Mouse (Mus musculus) forebrain, embryonic 13.5 days (tissue): ENCODE data around the gene Bnc1. TPM values are rescaled to one million over a fixed set of nuclear protein-coding genes. Genes with fewer than 3 reads are reported as not detected.

Experiments used
- ATAC-seq: fragments of 200-750 bp; cut with Nextera tagmentation; 2 replicates; pipeline ENCODE4 v1.8.0; 2017
- H3K27ac ChIP-seq: fragments of 300-500 bp; sonication (generic); 2 replicates; pipeline ENCODE4 v1.5.1; 2015; ENCODE audit warnings: inconsistent platforms, mild to moderate bottlenecking, moderate library complexity
- H3K27me3 ChIP-seq: fragments of 300-500 bp; sonication (generic); 2 replicates; pipeline ENCODE4 v1.6.1; 2015; ENCODE audit warnings: mild to moderate bottlenecking, inconsistent platforms
- H3K36me3 ChIP-seq: fragments of 300-500 bp; sonication (generic); 2 replicates; pipeline ENCODE4 v1.6.1; 2015; ENCODE audit warnings: mild to moderate bottlenecking, inconsistent platforms; ENCODE audit not compliant: poor library complexity, severe bottlenecking
- H3K4me1 ChIP-seq: fragments of 300-500 bp; sonication (generic); 2 replicates; pipeline ENCODE4 v1.6.1; 2015; ENCODE audit warnings: inconsistent platforms
- H3K4me2 ChIP-seq: fragments of 300-500 bp; sonication (generic); 2 replicates; pipeline ENCODE4 v1.6.1; 2015; ENCODE audit warnings: inconsistent platforms, mild to moderate bottlenecking, moderate library complexity
- H3K4me3 ChIP-seq: fragments of 300-500 bp; sonication (generic); 2 replicates; pipeline ENCODE4 v1.5.1; 2015; ENCODE audit warnings: mild to moderate bottlenecking, inconsistent platforms
- H3K9ac ChIP-seq: fragments of 300-500 bp; sonication (generic); 2 replicates; pipeline ENCODE4 v1.6.1; 2015; ENCODE audit warnings: mild to moderate bottlenecking, inconsistent platforms
- H3K9me3 ChIP-seq: fragments of 300-500 bp; sonication (generic); replicated peaks from 2 replicates; pipeline ENCODE4 v1.6.1; 2016; ENCODE audit warnings: inconsistent platforms
- WGBS: fragments of 180-500 bp; shearing (Covaris S2); methylation state at CpG from one replicate; pipeline ENCODE4 v1.1.7; 2015; 5-methylcytosine and 5-hydroxymethylcytosine counted together
- polyA plus RNA-seq: library from polyadenylated mRNA; unstranded; fragments of >200 nt; fragmentation: Nextera tagmentation; extraction: Ambion mirVana; gene quantifications from 2 replicates; pipeline ENCODE4 v1.2.1, GENCODE M21; 2015

The Bnc1 gene
- not detected in 2 replicates for polyA plus RNA-seq

DNA sequence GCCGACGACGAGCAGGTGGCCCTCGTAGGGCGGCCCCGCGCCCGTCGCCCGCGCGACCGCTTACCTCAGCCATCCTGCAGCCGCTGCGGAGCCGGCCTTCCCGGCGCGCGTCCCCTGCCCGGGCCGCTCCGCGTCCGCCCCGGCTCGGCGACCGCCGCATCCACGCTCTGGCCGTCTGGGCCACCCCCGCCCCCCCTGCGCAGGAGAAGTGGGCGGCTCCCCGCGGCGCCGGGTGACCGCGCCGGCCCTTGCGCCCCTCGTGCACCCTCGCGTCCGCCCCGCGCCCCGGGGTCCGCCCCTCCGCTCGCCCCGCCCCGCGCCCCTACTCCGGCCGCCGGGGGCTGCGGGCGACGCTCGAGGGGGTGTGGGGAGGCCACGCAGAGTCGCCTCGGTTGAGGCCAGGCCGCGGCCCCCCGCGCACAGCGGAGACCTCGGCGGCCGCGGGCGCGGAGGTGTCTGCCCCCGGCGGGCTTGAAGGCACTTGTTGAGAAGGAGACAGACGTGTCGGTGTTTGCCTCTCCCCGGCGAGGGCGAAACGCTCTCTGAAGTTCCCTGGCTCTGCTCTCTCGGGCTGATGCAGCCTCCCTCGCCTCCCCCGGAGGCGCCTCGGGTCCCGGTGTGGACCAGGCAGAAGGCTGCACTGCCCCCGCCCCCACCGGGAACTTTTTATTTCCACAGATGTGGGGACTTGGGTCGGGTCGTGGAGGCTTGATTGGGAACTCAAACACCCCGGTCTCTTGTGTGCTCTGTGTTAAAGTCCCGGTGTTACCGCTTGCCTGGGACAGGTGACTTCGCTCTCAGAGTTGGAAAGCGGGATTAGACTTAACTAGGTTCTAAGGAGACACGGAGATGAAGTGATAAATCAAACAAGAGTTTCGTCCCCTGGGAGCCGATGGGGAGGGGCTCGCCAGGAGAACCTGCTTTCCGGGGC, at the start of gene Bnc1:
Gene Bnc1, minus strand, starts transcription at position 162 of the 931 bp plus-strand sequence.
- H3K4me1 ChIP-seq: peaks cover 14% of the 10 kb centered on the region
- no peaks in the 10 kb centered on the region for H3K9me3 ChIP-seq
- H3K9ac ChIP-seq: peak within 1 kb of the TSS; percentile 56
- peak; percentile 70 for ATAC-seq
- H3K27me3 ChIP-seq: peaks cover 89% of the 10 kb centered on the region
- H3K4me3 ChIP-seq: peak within 1 kb of the TSS; percentile 53
- WGBS: 1% methylated on average over 79 of the region's 105 CpGs
- peak within 1 kb of the TSS; percentile 89 for H3K4me2 ChIP-seq
- H3K36me3 ChIP-seq: no peaks in the 10 kb centered on the region
- H3K27ac ChIP-seq: no peak within 1 kb of the TSS

- H3K9me3 ChIP-seq: no peaks in the 10 kb centered on the region
- H3K27me3 ChIP-seq: no peaks in the 10 kb centered on the region
- no peak overlapping the region for H3K9ac ChIP-seq
- H3K36me3 ChIP-seq: no peaks in the 10 kb centered on the region
- no peak overlapping the region for H3K4me3 ChIP-seq
- H3K4me2 ChIP-seq: no peak overlapping the region
- 47% methylated on average over 1 of the region's 1 CpGs for WGBS
- no peak for ATAC-seq
- H3K4me1 ChIP-seq: no peaks in the 10 kb centered on the region
- no peak overlapping the region for H3K27ac ChIP-seq
These were observed 41.3 kb upstream of the Bnc1 start for GRCm38 (mm10) chr7:82033347-82033746.

- WGBS: 76% methylated on average over 9 of the region's 9 CpGs
- Histone ChIP-seq H3K27ac (no peak overlapping the region), H3K4me3 (no peak overlapping the region), H3K4me2 (no peak overlapping the region), H3K36me3 (no peaks in the 10 kb centered on the region), H3K9ac (no peak overlapping the region), H3K9me3 (no peaks in the 10 kb centered on the region), H3K4me1 (no peaks in the 10 kb centered on the region), H3K27me3 (no peaks in the 10 kb centered on the region)
- ATAC-seq: no peak
These were observed 37.6 kb upstream of the Bnc1 start for GRCm38 (mm10) chr7:82029666-82030065.

GRCm38 (mm10) chr7:82025802-82026201, 33.7 kb upstream of the Bnc1 start:
- no peaks in the 10 kb centered on the region for H3K9me3 ChIP-seq
- no peak overlapping the region for H3K9ac ChIP-seq
- no peak overlapping the region for H3K4me3 ChIP-seq
- WGBS: 68% methylated on average over 2 of the region's 2 CpGs
- no peaks in the 10 kb centered on the region for H3K27me3 ChIP-seq
- H3K36me3 ChIP-seq: no peaks in the 10 kb centered on the region
- no peak overlapping the region for H3K4me2 ChIP-seq
- no peaks in the 10 kb centered on the region for H3K4me1 ChIP-seq
- no peak for ATAC-seq
- no peak overlapping the region for H3K27ac ChIP-seq

DNA sequence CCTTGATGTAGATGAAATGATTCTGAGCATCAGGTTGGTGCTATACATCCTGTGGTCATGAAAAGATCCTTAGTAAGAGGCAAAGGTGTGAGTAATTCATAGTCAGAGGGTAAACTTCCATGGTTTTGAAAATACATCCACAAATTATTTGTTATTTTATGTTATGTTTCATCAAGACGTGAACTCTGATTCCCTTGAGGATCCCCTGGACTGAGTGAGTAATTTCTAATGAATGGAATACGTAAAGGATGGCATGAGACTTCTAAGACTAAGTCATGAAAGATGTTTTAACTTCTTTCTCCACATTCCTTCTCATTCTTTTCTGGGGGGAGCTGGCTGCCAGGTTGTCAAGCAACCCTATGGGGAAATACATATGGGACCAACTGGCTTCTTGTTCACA, 31.6 kb upstream of the Bnc1 start:
- Histone ChIP-seq H3K27me3 (no peaks in the 10 kb centered on the region), H3K4me1 (no peaks in the 10 kb centered on the region), H3K4me2 (no peak overlapping the region), H3K9me3 (no peaks in the 10 kb centered on the region), H3K4me3 (no peak overlapping the region), H3K36me3 (no peaks in the 10 kb centered on the region), H3K27ac (no peak overlapping the region), H3K9ac (no peak overlapping the region)
- 96% methylated on average over 2 of the region's 2 CpGs for WGBS
- no peak for ATAC-seq

DNA sequence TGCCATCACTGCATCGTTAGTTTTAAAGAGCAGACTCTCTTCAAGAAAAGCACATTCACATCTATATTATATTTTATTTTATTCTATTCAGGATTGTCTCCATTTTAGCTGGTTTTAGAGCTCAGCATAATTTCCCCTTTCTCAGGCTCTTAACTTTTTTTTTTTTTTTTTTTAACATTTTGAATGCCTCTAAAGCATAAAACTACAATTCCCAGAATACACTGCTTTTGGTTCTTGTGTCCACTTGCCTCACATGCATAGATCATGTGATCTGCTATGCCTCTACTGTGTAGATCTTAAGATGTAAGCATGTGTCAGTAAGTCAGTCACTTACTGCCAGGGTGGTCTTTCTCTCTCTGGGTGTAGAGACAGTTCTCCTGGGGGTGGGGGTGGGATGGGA, 30.3 kb upstream of the Bnc1 start:
- H3K4me2 ChIP-seq: no peak overlapping the region
- peaks cover 4% of the 10 kb centered on the region; the same call in 1 of the 2 replicates for H3K27me3 ChIP-seq
- no peak overlapping the region for H3K4me3 ChIP-seq
- no peaks in the 10 kb centered on the region for H3K36me3 ChIP-seq
- ATAC-seq: no peak
- 87% methylated on average over 1 of the region's 1 CpGs for WGBS
- H3K27ac ChIP-seq: no peak overlapping the region
- no peaks in the 10 kb centered on the region for H3K4me1 ChIP-seq
- H3K9ac ChIP-seq: no peak overlapping the region
- no peaks in the 10 kb centered on the region for H3K9me3 ChIP-seq

DNA sequence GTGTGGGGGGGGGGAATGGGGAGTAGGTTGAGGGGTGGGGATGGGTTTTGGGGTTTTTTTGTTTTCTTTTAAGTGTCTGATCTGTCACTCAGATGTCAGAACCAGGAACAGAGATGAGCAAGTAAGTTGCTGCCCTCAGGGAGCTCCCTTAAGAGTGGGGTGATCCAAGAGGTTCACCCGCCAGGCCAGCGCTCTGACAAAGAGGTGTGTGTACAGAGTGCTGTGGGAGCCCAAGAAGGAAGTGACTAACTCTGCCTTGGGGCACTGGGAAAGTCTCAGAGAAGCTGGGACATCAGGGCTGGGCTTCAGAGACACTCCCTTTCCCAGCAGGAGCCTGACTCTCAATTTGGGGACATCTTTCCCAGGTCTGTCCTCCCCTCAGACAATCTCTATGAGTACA, 25.9 kb upstream of the Bnc1 start:
- no peaks in the 10 kb centered on the region for H3K9me3 ChIP-seq
- H3K4me3 ChIP-seq: no peak overlapping the region
- H3K9ac ChIP-seq: no peak overlapping the region
- no peak overlapping the region for H3K27ac ChIP-seq
- peaks cover 5% of the 10 kb centered on the region; the same call in 1 of the 2 replicates for H3K4me1 ChIP-seq
- no peak for ATAC-seq
- H3K4me2 ChIP-seq: no peak overlapping the region
- H3K36me3 ChIP-seq: no peaks in the 10 kb centered on the region
- WGBS: 93% methylated on average over 2 of the region's 2 CpGs
- H3K27me3 ChIP-seq: peaks cover 19% of the 10 kb centered on the region

DNA sequence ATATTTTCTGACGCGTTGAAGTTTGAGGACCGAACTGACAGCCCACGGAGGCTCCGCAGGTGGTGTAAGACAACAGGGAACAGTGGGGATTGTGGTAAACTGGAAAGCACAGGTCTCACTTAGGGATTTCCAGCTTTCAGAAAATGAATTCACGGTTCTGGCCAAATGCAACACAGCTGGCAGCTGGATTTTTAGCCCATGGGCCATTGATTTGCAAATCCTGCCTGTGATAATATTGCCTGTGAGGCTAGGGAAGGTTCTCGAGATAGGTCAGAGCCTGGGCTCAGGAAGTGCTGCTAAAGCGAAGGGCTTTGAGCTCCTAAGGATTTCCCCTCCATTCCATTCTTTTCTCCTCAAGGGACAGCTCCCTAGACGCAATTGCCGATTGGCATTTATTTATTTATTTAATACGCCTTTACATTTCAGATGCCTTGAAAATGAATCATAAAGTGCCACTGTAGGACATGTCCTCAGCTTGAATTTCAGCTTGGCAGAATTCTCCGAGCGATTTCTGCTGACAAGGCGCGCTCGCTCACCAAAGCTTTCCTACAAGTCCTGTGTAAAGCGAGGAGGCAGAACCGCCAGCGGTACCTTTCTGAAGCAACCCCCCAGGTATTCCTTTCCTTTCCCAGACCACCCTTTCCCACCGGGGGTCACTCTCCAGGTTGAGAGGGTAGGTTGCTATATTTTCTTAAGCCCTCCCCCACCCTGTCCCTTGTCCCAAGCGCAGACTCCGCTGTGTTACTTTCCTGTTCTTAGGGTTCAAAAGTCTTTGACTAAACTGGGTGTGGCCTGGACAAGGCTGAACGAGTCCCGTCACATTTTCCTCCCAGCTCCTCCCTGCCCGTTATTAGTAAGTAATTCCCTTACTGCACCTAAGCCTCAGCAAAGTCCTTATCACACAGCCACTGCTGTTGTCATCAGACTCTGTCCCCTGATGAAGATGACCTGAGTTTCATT, 24.9 kb upstream of the Bnc1 start:
- Histone ChIP-seq H3K4me1 (peaks cover 5% of the 10 kb centered on the region; the same call in 1 of the 2 replicates), H3K36me3 (no peaks in the 10 kb centered on the region), H3K4me2 (peak overlapping the region; percentile 27), H3K9ac (no peak overlapping the region), H3K27me3 (peaks cover 21% of the 10 kb centered on the region), H3K4me3 (no peak overlapping the region), H3K9me3 (no peaks in the 10 kb centered on the region), H3K27ac (no peak overlapping the region)
- 4% methylated on average over 25 of the region's 25 CpGs for WGBS
- ATAC-seq: no peak

DNA sequence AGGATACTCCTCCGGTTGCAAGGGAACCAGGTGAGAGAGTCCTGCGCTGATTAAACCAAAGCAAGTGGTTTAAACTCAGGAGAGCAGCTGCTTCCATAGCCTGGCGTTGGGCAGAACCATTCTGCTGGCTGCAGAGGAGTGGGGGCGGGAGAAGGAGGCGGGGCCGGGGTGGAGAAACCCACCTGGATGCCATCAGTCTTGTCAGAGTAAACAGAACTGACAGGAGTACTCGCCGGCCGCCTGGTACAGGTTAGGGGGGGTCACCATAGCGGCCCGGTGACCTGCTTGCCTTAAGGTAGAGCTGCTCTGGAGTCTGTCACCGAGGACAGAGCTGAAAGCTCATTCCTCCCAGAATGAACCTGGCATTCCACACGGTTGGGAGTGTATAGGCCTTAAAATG, 20.4 kb upstream of the Bnc1 start:
- 21% methylated on average over 13 of the region's 13 CpGs for WGBS
- H3K9ac ChIP-seq: no peak overlapping the region
- peaks cover 5% of the 10 kb centered on the region; the same call in 1 of the 2 replicates for H3K4me1 ChIP-seq
- H3K36me3 ChIP-seq: no peaks in the 10 kb centered on the region
- no peak for ATAC-seq
- no peak overlapping the region for H3K4me3 ChIP-seq
- H3K27ac ChIP-seq: no peak overlapping the region
- H3K4me2 ChIP-seq: no peak overlapping the region
- no peaks in the 10 kb centered on the region for H3K9me3 ChIP-seq
- H3K27me3 ChIP-seq: peaks cover 21% of the 10 kb centered on the region

DNA sequence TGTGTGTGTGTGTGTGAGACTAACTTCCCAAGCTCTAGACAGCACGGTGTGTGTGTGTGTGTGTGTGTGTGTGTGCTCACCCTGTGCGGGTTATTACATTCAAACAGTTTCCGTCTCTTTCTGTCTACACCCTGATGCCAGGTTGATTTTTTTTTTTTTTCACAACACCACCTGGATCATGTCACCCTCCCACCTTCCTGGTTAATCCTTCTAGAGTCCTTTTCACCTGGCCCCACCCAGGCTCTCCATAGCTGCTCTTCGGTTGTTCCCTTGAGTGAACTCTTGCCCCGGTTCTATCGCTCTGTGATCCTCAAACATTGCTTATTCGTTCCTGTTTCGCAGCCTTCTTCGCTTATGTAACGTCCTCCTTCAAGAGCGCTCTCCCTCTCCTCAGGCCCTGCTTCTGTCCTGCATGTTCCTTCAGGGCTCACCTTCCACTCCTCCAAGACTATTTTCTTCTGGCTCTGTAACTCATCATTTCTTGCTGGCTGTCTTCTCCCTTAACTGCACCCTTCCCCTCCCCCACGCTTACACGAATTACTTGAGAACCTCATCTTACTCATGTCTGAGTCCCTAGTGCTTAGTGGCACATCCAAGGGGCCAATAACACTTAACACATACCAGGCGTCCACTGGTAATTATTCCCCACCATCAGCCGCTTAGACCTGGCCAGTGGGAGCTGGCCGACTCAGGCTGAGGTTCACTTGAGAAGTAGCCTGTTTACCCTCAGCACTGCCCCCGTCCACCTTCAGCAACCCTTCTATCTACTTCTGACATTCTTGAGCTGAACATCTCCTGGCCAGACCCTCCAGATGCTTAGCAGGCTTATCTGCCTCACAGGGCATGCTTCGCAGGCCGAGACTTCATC, 19.7 kb upstream of the Bnc1 start:
- H3K27ac ChIP-seq: no peak overlapping the region
- WGBS: 77% methylated on average over 18 of the region's 19 CpGs
- ATAC-seq: no peak
- H3K9me3 ChIP-seq: no peaks in the 10 kb centered on the region
- H3K4me2 ChIP-seq: no peak overlapping the region
- no peaks in the 10 kb centered on the region for H3K36me3 ChIP-seq
- no peak overlapping the region for H3K4me3 ChIP-seq
- no peak overlapping the region for H3K9ac ChIP-seq
- peaks cover 5% of the 10 kb centered on the region; the same call in 1 of the 2 replicates for H3K4me1 ChIP-seq
- peaks cover 19% of the 10 kb centered on the region for H3K27me3 ChIP-seq

- Histone ChIP-seq H3K4me2 (no peak overlapping the region), H3K9me3 (no peaks in the 10 kb centered on the region), H3K4me3 (no peak overlapping the region), H3K27me3 (peaks cover 5% of the 10 kb centered on the region; the same call in 1 of the 2 replicates), H3K36me3 (no peaks in the 10 kb centered on the region), H3K9ac (no peak overlapping the region), H3K27ac (no peak overlapping the region), H3K4me1 (no peaks in the 10 kb centered on the region)
- WGBS: 76% methylated on average over 2 of the region's 2 CpGs
- ATAC-seq: no peak
These were observed 15.1 kb upstream of the Bnc1 start for GRCm38 (mm10) chr7:82007151-82007550.
